Mouse (Mus musculus) gonadal fat pad, adult 2 months (tissue): ENCODE measurements around the gene Apela. TPM values are rescaled to one million over a fixed set of nuclear protein-coding genes. Genes with fewer than 3 reads are reported as not detected.

ENCODE experiments used
- DNase-seq: peaks from one replicate; pipeline ENCODE4 v3.0.0-alpha.2; 2012; ENCODE audit warnings: low read depth
- polyA plus RNA-seq: library from polyadenylated mRNA; depleted of rRNA; stranded (reverse); fragments of >200 nt; gene quantifications from 2 replicates; pipeline ENCODE4 v1.2.3, GENCODE M21; 2012; rRNA removed

Apela gene
- not detected in 2 replicates for polyA plus RNA-seq

- DNase-seq = no peak
Observed at GRCm38 (mm10) chr8:65037117-65037533, at the start of gene Apela. Apela (minus strand) TSS chr8:65037336.

GRCm38 (mm10) chr8:65085680-65086079 lies 48.5 kb upstream of the Apela start:
- no peak for DNase-seq

- no peak for DNase-seq
Observed at GRCm38 (mm10) chr8:65080731-65081130, 43.6 kb upstream of the Apela start.

- DNase-seq = no peak
Observed at GRCm38 (mm10) chr8:65074733-65075132, 37.6 kb upstream of the Apela start, which contains the start of gene Gm10663. Gm10663 (plus strand) TSS chr8:65075033.

- DNase-seq = no peak
Observed at GRCm38 (mm10) chr8:65070996-65071395, 33.9 kb upstream of the Apela start.

- DNase-seq = no peak
Observed at GRCm38 (mm10) chr8:65068473-65068819, 31.3 kb upstream of the Apela start.

GRCm38 (mm10) chr8:65067694-65068472 lies 30.7 kb upstream of the Apela start:
- no peak for DNase-seq

GRCm38 (mm10) chr8:65067031-65067430 lies 29.9 kb upstream of the Apela start:
- DNase-seq = no peak

GRCm38 (mm10) chr8:65065622-65066021 lies 28.5 kb upstream of the Apela start:
- DNase-seq = no peak

GRCm38 (mm10) chr8:65064071-65064470 lies 26.9 kb upstream of the Apela start:
- no peak for DNase-seq

- no peak for DNase-seq
Observed at GRCm38 (mm10) chr8:65062195-65062594, 25.1 kb upstream of the Apela start.

- DNase-seq = no peak
Observed at GRCm38 (mm10) chr8:65056722-65057121, 19.6 kb upstream of the Apela start.

- no peak for DNase-seq
Observed at GRCm38 (mm10) chr8:65053968-65054367, 16.8 kb upstream of the Apela start.

GRCm38 (mm10) chr8:65053554-65053953 lies 16.4 kb upstream of the Apela start:
- no peak for DNase-seq

- DNase-seq = no peak
Observed at GRCm38 (mm10) chr8:65047801-65048200, 10.7 kb upstream of the Apela start.

GRCm38 (mm10) chr8:65047193-65047592 lies 10.1 kb upstream of the Apela start:
- DNase-seq = no peak

GRCm38 (mm10) chr8:65046565-65046964 lies 9.4 kb upstream of the Apela start:
- DNase-seq = no peak

- no peak for DNase-seq
Observed at GRCm38 (mm10) chr8:65034136-65034535, 3.0 kb downstream of the Apela start.

- no peak for DNase-seq
Observed at GRCm38 (mm10) chr8:65033056-65033455, 4.1 kb downstream of the Apela start.

GRCm38 (mm10) chr8:65032107-65032506 lies 5.0 kb downstream of the Apela start:
- DNase-seq = no peak

- no peak for DNase-seq
Observed at GRCm38 (mm10) chr8:65030735-65031485, 6.2 kb downstream of the Apela start.

- DNase-seq = no peak
Observed at GRCm38 (mm10) chr8:65029776-65030175, 7.4 kb downstream of the Apela start.
